Mouse (Mus musculus) activated CD4-positive, CD25-positive, alpha-beta regulatory T cell, adult 9 weeks (primary cell): ENCODE results near the gene Rhox8. TPM values are rescaled to one million over a fixed set of nuclear protein-coding genes. Genes with fewer than 3 reads are reported as not detected.

Experiments
- polyA plus RNA-seq: library from polyadenylated mRNA; unstranded; fragments of 100-300 nt; shearing (Covaris generic); gene quantifications from one replicate; pipeline ENCODE4 v1.2.1, GENCODE M21; 2017

The Rhox8 gene
- polyA plus RNA-seq: not detected

DNA sequence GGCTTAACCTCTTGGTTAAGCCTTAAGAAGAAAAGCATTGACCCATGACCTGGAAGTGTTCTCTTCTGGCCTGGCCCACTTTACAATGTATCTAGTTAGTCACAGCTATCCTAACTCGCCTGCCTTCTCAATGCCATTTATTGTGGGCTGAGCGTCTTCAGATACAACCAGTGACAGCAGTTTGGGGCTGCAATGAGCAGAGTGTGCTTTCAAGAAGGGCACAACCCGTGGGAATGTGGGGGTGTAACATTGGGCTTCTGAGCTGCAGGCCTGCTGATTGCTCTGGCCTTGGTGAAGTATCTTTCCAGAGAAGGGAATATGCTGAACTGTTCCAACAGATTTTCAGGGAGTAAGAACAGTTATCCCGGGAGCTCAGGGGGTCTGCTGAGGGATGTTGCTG lies at the start of gene Rhox8:
Gene Rhox8, minus strand, starts transcription at position 101 of the 400 bp plus-strand sequence.

DNA sequence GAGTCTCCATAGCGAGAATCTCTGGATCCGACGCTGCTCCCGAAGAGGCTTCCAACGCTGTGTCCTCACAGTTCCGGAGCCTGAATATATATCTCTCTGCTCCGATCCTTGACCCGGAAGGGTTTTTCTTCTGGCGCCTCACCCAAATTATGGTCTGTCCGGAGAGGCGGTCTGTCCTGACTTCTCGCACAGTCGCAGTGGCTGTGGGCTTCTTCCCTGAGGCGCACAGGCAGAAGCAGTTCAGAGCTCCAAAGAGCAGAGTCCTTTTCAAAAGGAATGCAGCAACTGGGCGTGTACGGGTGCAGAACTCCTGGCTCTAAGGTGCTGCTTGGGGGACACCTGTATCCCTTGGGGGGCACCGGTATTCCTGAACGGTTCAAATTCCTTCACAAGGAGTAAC lies 22.9 kb upstream of the Rhox8 start, which contains the start of gene Rhox9:
Gene Rhox9, minus strand, starts transcription at position 101 of the 400 bp plus-strand sequence.

DNA sequence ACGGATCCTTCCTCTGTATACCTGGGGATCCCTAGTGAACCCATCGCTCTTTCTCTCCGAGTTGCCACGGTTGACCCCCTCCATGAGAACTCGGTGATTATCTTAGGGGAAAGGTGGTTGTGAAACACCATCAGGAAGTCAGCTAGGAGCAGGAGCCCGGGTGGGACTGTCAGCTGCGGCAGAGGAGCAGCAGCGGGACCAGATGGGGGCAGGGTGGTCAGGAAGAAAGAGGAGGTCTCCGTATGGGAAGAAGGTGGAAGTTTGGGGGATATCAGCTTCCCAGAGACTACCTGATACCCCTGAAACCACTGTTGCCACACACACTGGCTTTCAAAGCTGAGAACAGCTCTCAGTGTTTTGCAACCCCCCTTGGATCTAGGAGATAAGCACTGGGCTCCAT lies 18.4 kb upstream of the Rhox8 start, which contains the start of gene Rhox7b:
Gene Rhox7b, minus strand, starts transcription at position 101 of the 400 bp plus-strand sequence.

DNA sequence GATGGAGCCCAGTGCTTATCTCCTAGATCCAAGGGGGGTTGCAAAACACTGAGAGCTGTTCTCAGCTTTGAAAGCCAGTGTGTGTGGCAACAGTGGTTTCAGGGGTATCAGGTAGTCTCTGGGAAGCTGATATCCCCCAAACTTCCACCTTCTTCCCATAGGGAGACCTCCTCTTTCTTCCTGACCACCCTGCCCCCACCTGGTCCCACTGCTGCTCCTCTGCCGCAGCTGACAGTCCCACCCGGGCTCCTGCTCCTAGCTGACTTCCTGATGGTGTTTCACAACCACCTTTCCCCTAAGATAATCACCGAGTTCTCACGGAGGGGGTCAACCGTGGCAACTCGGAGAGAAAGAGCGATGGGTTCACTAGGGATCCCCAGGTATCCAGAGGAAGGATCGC lies 47.4 kb downstream of the Rhox8 start, which contains the start of gene Rhox7a:
Gene Rhox7a, plus strand, starts transcription at position 301 of the 400 bp plus-strand sequence.

DNA sequence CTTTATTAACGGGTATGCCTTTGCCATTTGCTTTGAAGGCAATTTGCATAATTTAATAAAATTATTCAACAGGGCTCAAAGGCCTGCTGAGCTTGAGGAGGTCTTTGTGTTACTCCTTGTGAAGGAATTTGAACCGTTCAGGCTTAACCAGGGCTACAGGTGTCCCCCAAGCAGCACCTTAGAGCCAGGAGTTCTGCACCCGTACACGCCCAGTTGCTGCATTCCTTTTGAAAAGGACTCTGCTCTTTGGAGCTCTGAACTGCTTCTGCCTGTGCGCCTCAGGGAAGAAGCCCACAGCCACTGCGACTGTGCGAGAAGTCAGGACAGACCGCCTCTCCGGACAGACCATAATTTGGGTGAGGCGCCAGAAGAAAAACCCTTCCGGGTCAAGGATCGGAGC lies 52.1 kb downstream of the Rhox8 start, which contains the start of gene Rhox6:
Gene Rhox6, plus strand, starts transcription at position 301 of the 400 bp plus-strand sequence.

Other genes with a start within 250 kb of the Rhox8 start
- gene Rhox2g, start 235.5 kb downstream of the Rhox8 start, polyA plus RNA-seq: not detected
- gene Rhox4g, start 227.6 kb downstream of the Rhox8 start, polyA plus RNA-seq: not detected
- gene Rhox3h, start 210.2 kb downstream of the Rhox8 start, polyA plus RNA-seq: not detected
- gene Rhox2h, start 205.7 kb downstream of the Rhox8 start, polyA plus RNA-seq: not detected
- not detected for gene Rhox5, start 74.1 kb downstream of the Rhox8 start, polyA plus RNA-seq
- not detected for gene Rhox6, start 52.0 kb downstream of the Rhox8 start, polyA plus RNA-seq
- gene Rhox7a, start 47.3 kb downstream of the Rhox8 start, polyA plus RNA-seq: not detected
- gene Rhox7b, start 18.3 kb upstream of the Rhox8 start, polyA plus RNA-seq: not detected
- gene Rhox9, start 22.8 kb upstream of the Rhox8 start, polyA plus RNA-seq: not detected
- gene Btg1-ps1, start 139.9 kb upstream of the Rhox8 start, polyA plus RNA-seq: not detected
- gene Btg1-ps2, start 164.2 kb upstream of the Rhox8 start, polyA plus RNA-seq: not detected
- gene Rhox10, start 187.5 kb upstream of the Rhox8 start, polyA plus RNA-seq: not detected
- gene Rhox11, start 206.2 kb upstream of the Rhox8 start, polyA plus RNA-seq: not detected
- gene Rhox12, start 232.0 kb upstream of the Rhox8 start, polyA plus RNA-seq: not detected
- gene Rhox13, start 242.3 kb upstream of the Rhox8 start, polyA plus RNA-seq: not detected